Mouse (Mus musculus): ENCODE data around the gene Palm2. TPM values are rescaled to one million over a fixed set of nuclear protein-coding genes. Genes with fewer than 3 reads are reported as not detected.

Gene Palm2
- total and polyA plus RNA-seq, 3 experiments, result not detected

- H3K79me2 ChIP-seq (ENCODE audit: control insufficient read depth, insufficient read depth, low read length, poor library complexity), result no peaks in the 10 kb centered on the region
- TF ChIP-seq MAX (IDR thresholded peaks at IDR 0.05; ENCODE audit: low read length) (no peak), GATA1 (IDR thresholded peaks at IDR 0.05; ENCODE audit: low read depth, low read length) (no peak), SIN3A (IDR thresholded peaks at IDR 0.05; ENCODE audit: low read length) (no peak), POLR2AphosphoS2 (IDR thresholded peaks at IDR 0.05; ENCODE audit: low read length) (no peak), NELFE (IDR thresholded peaks at IDR 0.05; ENCODE audit: low read depth, low read length) (no peak), MAFK (IDR thresholded peaks at IDR 0.05; ENCODE audit: borderline replicate concordance, low read depth, low read length) (no peak), ZMIZ1 (IDR thresholded peaks at IDR 0.05; ENCODE audit: low read depth, low read length) (no peak), SMC3 (IDR thresholded peaks at IDR 0.05; ENCODE audit: low read depth, low read length) (no peak), HCFC1 (IDR thresholded peaks at IDR 0.05; ENCODE audit: low read depth, low read length) (no peak), MAZ (IDR thresholded peaks at IDR 0.05; ENCODE audit: low read depth, low read length) (no peak), MXI1 (IDR thresholded peaks at IDR 0.05; ENCODE audit: low read depth, low read length) (no peak), ZKSCAN1 (IDR thresholded peaks at IDR 0.05; ENCODE audit: low read depth, low read length) (no peak), MEF2A (IDR thresholded peaks at IDR 0.05; ENCODE audit: extremely low read depth, insufficient replicate concordance, low read depth, low read length, poor library complexity, severe bottlenecking) (no peak), ELF1 (IDR thresholded peaks at IDR 0.05; ENCODE audit: low read depth, low read length) (no peak), TCF12 (IDR thresholded peaks at IDR 0.05; ENCODE audit: low read depth, low read length) (no peak), MYC (IDR thresholded peaks at IDR 0.05; ENCODE audit: low read depth, low read length) (no peak)
- no peaks in the 10 kb centered on the region for H3K4me1 ChIP-seq (ENCODE audit: control insufficient read depth in 1 of 2, insufficient read depth in 2 of 2, low read length in 2 of 2)
- H3K27ac ChIP-seq (ENCODE audit: control insufficient read depth, low read depth, low read length), result no peak overlapping the region
- peaks cover 0 to 3% of the 10 kb centered on the region in 2 experiments; a peak in 2 of 4 replicates for H3K27me3 ChIP-seq (ENCODE audit: control insufficient read depth in 1 of 2, insufficient read depth in 2 of 2, low read length in 2 of 2)
- DNase-seq (ENCODE audit: low read depth, low spot score), result no peak
- no peak overlapping the region for H3K9ac ChIP-seq (ENCODE audit: control insufficient read depth, low read depth, low read length, poor library complexity, severe bottlenecking)
- no peaks in the 10 kb centered on the region for H3K36me3 ChIP-seq (ENCODE audit: control insufficient read depth in 1 of 2, insufficient read depth in 2 of 2, low read length in 2 of 2)
- H3K9me3 ChIP-seq (replicated peaks; ENCODE audit: insufficient read depth, low read length), result no peaks in the 10 kb centered on the region
- no peak overlapping the region for H3K4me3 ChIP-seq (ENCODE audit: control insufficient read depth in 1 of 2, insufficient read depth in 1 of 2, low read depth in 2 of 2, low read length in 2 of 2)
Measured at GRCm38 (mm10) chr4:57743325-57743929, 309.4 kb downstream of the Palm2 start.

- no peaks in the 10 kb centered on the region for H3K4me1 ChIP-seq (ENCODE audit: control insufficient read depth in 1 of 2, insufficient read depth in 2 of 2, low read length in 2 of 2)
- TF ChIP-seq KAT2A (conservative IDR thresholded peaks at IDR 0.05; ENCODE audit: low read depth, low read length), result no peak
- TF ChIP-seq NELFE (IDR thresholded peaks at IDR 0.05; ENCODE audit: low read depth, low read length), result no peak
- TF ChIP-seq EP300 (IDR thresholded peaks at IDR 0.05; ENCODE audit: low read depth in 1 of 2, low read length in 2 of 2), result no peak
- no peak for TF ChIP-seq MEF2A (IDR thresholded peaks at IDR 0.05; ENCODE audit: extremely low read depth, insufficient replicate concordance, low read depth, low read length, poor library complexity, severe bottlenecking)
- no peak for TF ChIP-seq E2F4 (IDR thresholded peaks at IDR 0.05; ENCODE audit: borderline replicate concordance, low read depth, low read length)
- no peak for TF ChIP-seq MYC (IDR thresholded peaks at IDR 0.05; ENCODE audit: low read depth, low read length)
- TF ChIP-seq POLR2AphosphoS2 (IDR thresholded peaks at IDR 0.05; ENCODE audit: low read length), result no peak
- no peak for TF ChIP-seq TAL1 (IDR thresholded peaks at IDR 0.05; ENCODE audit: low read length)
- TF ChIP-seq RAD21 (IDR thresholded peaks at IDR 0.05; ENCODE audit: low read depth, low read length), result no peak
- no peak for TF ChIP-seq USF1 (IDR thresholded peaks at IDR 0.05; ENCODE audit: low read depth, low read length)
- TF ChIP-seq JUND (IDR thresholded peaks at IDR 0.05; ENCODE audit: low read depth, low read length), result no peak
- no peak overlapping the region for H3K4me3 ChIP-seq (ENCODE audit: control insufficient read depth in 1 of 2, insufficient read depth in 1 of 2, low read depth in 2 of 2, low read length in 2 of 2)
- no peak overlapping the region for H3K9ac ChIP-seq (ENCODE audit: control insufficient read depth, low read depth, low read length, poor library complexity, severe bottlenecking)
- no peak for DNase-seq (ENCODE audit: low read depth, low spot score)
- H3K36me3 ChIP-seq (ENCODE audit: control insufficient read depth in 1 of 2, insufficient read depth in 2 of 2, low read length in 2 of 2), result no peaks in the 10 kb centered on the region
- H3K27ac ChIP-seq (ENCODE audit: control insufficient read depth, low read depth, low read length), result no peak overlapping the region
- no peaks in the 10 kb centered on the region; a peak in 1 of 4 replicates for H3K27me3 ChIP-seq (ENCODE audit: control insufficient read depth in 1 of 2, insufficient read depth in 2 of 2, low read length in 2 of 2)
- H3K79me2 ChIP-seq (ENCODE audit: control insufficient read depth, insufficient read depth, low read length, poor library complexity), result no peaks in the 10 kb centered on the region
- H3K9me3 ChIP-seq (replicated peaks; ENCODE audit: insufficient read depth, low read length), result no peaks in the 10 kb centered on the region
Measured at GRCm38 (mm10) chr4:57750651-57751050, 316.6 kb downstream of the Palm2 start.

Measured in MEL (cell line).